Mouse (Mus musculus) embryonic facial prominence, embryonic 14.5 days (tissue): ENCODE measurements around the gene Tmed5. TPM values are rescaled to one million over a fixed set of nuclear protein-coding genes. Genes with fewer than 3 reads are reported as not detected.

Experiments used
- ATAC-seq: fragments of 200-750 bp; cut with Nextera tagmentation; 2 replicates; pipeline ENCODE4 v1.8.0; 2017; ENCODE audit warnings: low read depth, moderate number of reproducible peaks, moderate TSS enrichment
- DNase-seq: peaks from one replicate; pipeline ENCODE4 v3.0.0-alpha.2; 2015; ENCODE audit warnings: low spot score
- H3K27ac ChIP-seq: fragments of 300-500 bp; sonication (generic); replicated peaks from 2 replicates; pipeline ENCODE4 v1.5.1; 2014; ENCODE audit warnings: low read depth, mild to moderate bottlenecking, low read length, moderate library complexity
- H3K27me3 ChIP-seq: fragments of 300-500 bp; sonication (generic); replicated peaks from 2 replicates; pipeline ENCODE4 v1.6.1; 2014; ENCODE audit warnings: low read length; ENCODE audit not compliant: control insufficient read depth, insufficient read depth
- H3K36me3 ChIP-seq: fragments of 300-500 bp; sonication (generic); 2 replicates; pipeline ENCODE4 v1.6.1; 2014; ENCODE audit warnings: low read length, mixed read lengths; ENCODE audit not compliant: control insufficient read depth, insufficient read depth
- H3K4me1 ChIP-seq: fragments of 300-500 bp; sonication (generic); 2 replicates; pipeline ENCODE4 v1.6.1; 2014; ENCODE audit warnings: antibody characterized with exemption, low read length; ENCODE audit not compliant: control insufficient read depth, insufficient read depth
- H3K4me2 ChIP-seq: fragments of 300-500 bp; sonication (generic); 2 replicates; pipeline ENCODE4 v1.6.1; 2014; ENCODE audit warnings: low read depth, mild to moderate bottlenecking, low read length, moderate library complexity, mixed read lengths
- H3K4me3 ChIP-seq: fragments of 300-500 bp; sonication (generic); 2 replicates; pipeline ENCODE4 v1.5.1; 2014; ENCODE audit warnings: low read depth, mild to moderate bottlenecking, low read length
- H3K9ac ChIP-seq: fragments of 300-500 bp; sonication (generic); 2 replicates; pipeline ENCODE4 v1.6.1; 2014; ENCODE audit warnings: low read depth, mild to moderate bottlenecking, low read length, moderate library complexity, mixed read lengths
- H3K9me3 ChIP-seq: fragments of 300-500 bp; sonication (generic); 2 replicates; pipeline ENCODE4 v1.6.1; 2016; ENCODE audit warnings: low read length; ENCODE audit not compliant: control insufficient read depth
- WGBS: fragments of 180-500 bp; shearing (Covaris S2); extraction: QIAGEN DNeasy Blood & Tissue Kit; methylation state at CpG from one replicate; pipeline ENCODE4 v1.1.7; 2014; 5-methylcytosine and 5-hydroxymethylcytosine counted together
- polyA plus RNA-seq: library from polyadenylated mRNA; unstranded; fragments of >200 nt; fragmentation: Nextera tagmentation; extraction: Ambion mirVana; gene quantifications from 2 replicates; pipeline ENCODE4 v1.2.1, GENCODE M21; 2014

The Tmed5 gene
- polyA plus RNA-seq = 25.8 and 29.6 TPM in 2 replicates

- Histone ChIP-seq H3K4me3 (peak within 1 kb of the TSS; percentile 69), H3K4me1 (peaks cover 4% of the 10 kb centered on the region; the same call in 1 of the 2 replicates), H3K9ac (peak within 1 kb of the TSS; percentile 80), H3K36me3 (peaks cover 17% of the 10 kb centered on the region), H3K4me2 (peak within 1 kb of the TSS; percentile 65), H3K27ac (peak within 1 kb of the TSS; percentile 91), H3K9me3 (no peaks in the 10 kb centered on the region), H3K27me3 (no peaks in the 10 kb centered on the region)
- under 1% methylated on average over 37 of the region's 65 CpGs for WGBS
- DNase-seq = peak; percentile 99
- peak; percentile 99 for ATAC-seq
Measured at GRCm38 (mm10) chr5:108132441-108133243, at the start of gene Tmed5, which contains the start of gene Ccdc18. Tmed5 (minus strand) TSS chr5:108132620. Ccdc18 (plus strand) TSS chr5:108132875.

DNA sequence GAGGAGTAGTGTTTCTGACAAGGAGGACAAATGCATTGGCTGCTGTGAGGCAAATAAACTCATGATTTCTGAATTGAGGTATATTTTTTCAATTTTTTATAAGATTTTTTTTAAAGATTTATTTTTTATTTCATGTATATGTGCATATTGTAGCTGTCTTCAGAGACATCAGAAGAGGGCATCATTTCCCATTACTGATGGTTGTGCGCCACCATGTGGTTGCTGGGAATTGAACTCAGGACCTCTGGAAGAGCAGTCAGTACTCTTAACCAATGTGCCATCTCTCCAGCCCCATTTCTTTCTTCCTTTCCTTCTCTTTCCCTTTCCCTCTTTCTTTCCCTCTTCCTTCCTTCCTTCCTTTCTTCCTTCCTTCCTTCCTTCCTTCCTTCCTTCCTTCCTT, 31.3 kb upstream of the Tmed5 start:
- no peak for ATAC-seq
- Histone ChIP-seq H3K9me3 (no peaks in the 10 kb centered on the region), H3K27ac (no peak overlapping the region), H3K4me3 (no peak overlapping the region), H3K27me3 (no peaks in the 10 kb centered on the region), H3K9ac (no peak overlapping the region), H3K4me2 (no peak overlapping the region), H3K36me3 (no peaks in the 10 kb centered on the region), H3K4me1 (no peaks in the 10 kb centered on the region)
- 25% methylated on average over 1 of the region's 1 CpGs for WGBS
- DNase-seq = peak; percentile 2

- H3K9ac ChIP-seq = no peak overlapping the region
- DNase-seq = no peak
- no peak for ATAC-seq
- no peak overlapping the region for H3K27ac ChIP-seq
- no peak overlapping the region for H3K4me2 ChIP-seq
- no peaks in the 10 kb centered on the region for H3K4me1 ChIP-seq
- H3K27me3 ChIP-seq = no peaks in the 10 kb centered on the region
- H3K9me3 ChIP-seq = no peaks in the 10 kb centered on the region
- H3K36me3 ChIP-seq = no peaks in the 10 kb centered on the region
- H3K4me3 ChIP-seq = no peak overlapping the region
- 77% methylated on average over 2 of the region's 2 CpGs for WGBS
Measured at GRCm38 (mm10) chr5:108160796-108161195, 28.4 kb upstream of the Tmed5 start.

DNA sequence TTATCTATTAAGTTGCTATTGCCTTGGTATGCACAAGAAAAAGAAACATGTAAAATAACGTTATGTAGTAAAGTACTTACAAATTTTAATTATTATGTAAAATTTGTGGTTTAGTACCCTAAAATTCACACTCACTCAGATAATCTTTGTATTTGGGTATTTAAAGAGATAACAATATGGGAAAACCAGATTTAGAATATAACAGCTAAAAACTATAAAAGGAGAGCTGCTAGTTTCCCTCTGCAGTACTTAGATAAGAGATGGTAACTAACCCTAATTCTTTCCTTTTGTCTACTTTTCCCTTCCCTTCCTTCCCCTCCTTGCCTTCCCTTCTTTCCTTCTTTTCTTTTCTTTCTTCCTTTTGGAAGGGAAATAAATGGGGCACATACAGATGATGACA, 20.2 kb upstream of the Tmed5 start:
- DNase-seq (no peak), ATAC-seq (no peak)
- no peaks in the 10 kb centered on the region for H3K4me1 ChIP-seq
- no peaks in the 10 kb centered on the region for H3K36me3 ChIP-seq
- H3K27ac ChIP-seq = no peak overlapping the region
- no peak overlapping the region for H3K4me2 ChIP-seq
- 86% methylated on average over 1 of the region's 1 CpGs for WGBS
- H3K9me3 ChIP-seq = no peaks in the 10 kb centered on the region
- no peak overlapping the region for H3K4me3 ChIP-seq
- H3K27me3 ChIP-seq = no peaks in the 10 kb centered on the region
- no peak overlapping the region for H3K9ac ChIP-seq

GRCm38 (mm10) chr5:108131849-108132440, 475 bp downstream of the Tmed5 start:
- DNase-seq = peak; percentile 54
- H3K27ac ChIP-seq = peak overlapping the region; percentile 91
- H3K4me2 ChIP-seq = peak overlapping the region; percentile 65
- H3K27me3 ChIP-seq = no peaks in the 10 kb centered on the region
- peak overlapping the region; percentile 69 for H3K4me3 ChIP-seq
- H3K4me1 ChIP-seq = peaks cover 4% of the 10 kb centered on the region; the same call in 1 of the 2 replicates
- peaks cover 18% of the 10 kb centered on the region for H3K36me3 ChIP-seq
- WGBS = under 1% methylated on average over 29 of the region's 32 CpGs
- peak; percentile 17 for ATAC-seq
- H3K9ac ChIP-seq = peak overlapping the region; percentile 80
- H3K9me3 ChIP-seq = no peaks in the 10 kb centered on the region

GRCm38 (mm10) chr5:108120221-108120900, 12.1 kb downstream of the Tmed5 start:
- Histone ChIP-seq H3K9me3 (no peaks in the 10 kb centered on the region), H3K27me3 (no peaks in the 10 kb centered on the region), H3K4me2 (no peak overlapping the region), H3K27ac (no peak overlapping the region), H3K4me1 (no peaks in the 10 kb centered on the region), H3K36me3 (peaks cover 5% of the 10 kb centered on the region; the same call in 1 of the 2 replicates), H3K9ac (no peak overlapping the region), H3K4me3 (no peak overlapping the region)
- WGBS = 78% methylated on average over 9 of the region's 9 CpGs
- DNase-seq (no peak), ATAC-seq (no peak)

- Histone ChIP-seq H3K4me1 (no peaks in the 10 kb centered on the region), H3K27ac (no peak overlapping the region), H3K27me3 (no peaks in the 10 kb centered on the region), H3K4me2 (no peak overlapping the region), H3K9me3 (no peaks in the 10 kb centered on the region), H3K36me3 (no peaks in the 10 kb centered on the region), H3K4me3 (no peak overlapping the region), H3K9ac (no peak overlapping the region)
- DNase-seq (no peak), ATAC-seq (no peak)
- WGBS = 96% methylated on average over 4 of the region's 4 CpGs
Measured at GRCm38 (mm10) chr5:108117693-108118092, 14.7 kb downstream of the Tmed5 start.

DNA sequence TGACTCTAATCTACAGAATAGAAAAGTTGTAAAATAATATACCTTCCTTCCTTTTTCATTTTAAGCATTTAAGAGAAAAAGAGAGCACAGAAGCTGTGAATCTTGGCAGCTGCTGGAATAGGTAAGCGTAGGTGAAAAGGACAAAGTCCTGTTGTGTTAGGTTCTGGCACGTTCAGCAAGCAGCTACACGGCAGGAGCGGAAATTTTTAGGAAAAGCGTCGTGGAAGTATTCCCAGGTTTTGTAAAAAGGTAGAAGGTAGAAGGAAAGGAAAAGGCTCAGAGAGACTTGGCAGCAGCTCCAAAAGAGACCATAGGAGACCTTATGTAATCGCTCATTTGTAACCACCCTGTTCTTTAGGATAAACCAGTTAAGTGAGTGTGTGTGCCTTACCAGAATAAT, 23.1 kb downstream of the Tmed5 start:
- DNase-seq = no peak
- no peak overlapping the region for H3K27ac ChIP-seq
- H3K36me3 ChIP-seq = peaks cover 33% of the 10 kb centered on the region
- H3K4me1 ChIP-seq = no peaks in the 10 kb centered on the region
- ATAC-seq = no peak
- H3K9ac ChIP-seq = no peak overlapping the region
- H3K9me3 ChIP-seq = no peaks in the 10 kb centered on the region
- H3K4me3 ChIP-seq = no peak overlapping the region
- 92% methylated on average over 7 of the region's 7 CpGs for WGBS
- H3K27me3 ChIP-seq = no peaks in the 10 kb centered on the region
- no peak overlapping the region for H3K4me2 ChIP-seq
